ENCODE assay signal across 15 mouse cellular contexts in genomic region chr2:102864695-102865353, GRCm38 (mm10).
"Had no signal": no experiment of that assay in that cellular context is flagged by ENCODE, and none has a peak within 500 bp of the region (broad histone marks: within the 10 kb centered on the region; RNA-seq: fewer than 3 reads in every experiment).

No protein-coding gene starts in this region.

- H3K4me1 ChIP-seq: limb, embryonic 10.5 days; neural tube, embryonic 15.5 days had no signal

- H3K27me3 ChIP-seq: kidney, embryonic 15.5 days; liver, embryonic 13.5 days; lung, embryonic 15.5 days; neural tube, embryonic 15.5 days had no signal

- H3K9ac ChIP-seq: kidney, embryonic 15.5 days; liver, embryonic 13.5 days; liver, postnatal 0 days; lung, embryonic 15.5 days; neural tube, embryonic 15.5 days had no signal

- ATAC-seq: liver, postnatal 0 days had no signal

- H3K4me3 ChIP-seq: kidney, embryonic 15.5 days; left cerebral cortex, adult 2 months; limb, embryonic 10.5 days; liver, embryonic 13.5 days; lung, embryonic 15.5 days; myocyte; neural tube, embryonic 15.5 days had no signal

- H3K36me3 ChIP-seq: kidney, embryonic 15.5 days; limb, embryonic 10.5 days; neural tube, embryonic 15.5 days had no signal

- H3K4me2 ChIP-seq: kidney, embryonic 15.5 days; liver, embryonic 13.5 days; lung, embryonic 15.5 days; neural tube, embryonic 15.5 days had no signal

- DNase-seq: kidney, postnatal 14 days; liver, embryonic 13.5 days; liver, postnatal 0 days; lung, postnatal 14 days; midbrain, embryonic 14.5 days; right cerebral cortex, adult 18-20 months; right cerebral cortex, postnatal 25 days; thymus, postnatal 25 days had no signal

- H3K9me3 ChIP-seq: kidney, embryonic 15.5 days; limb, embryonic 10.5 days; liver, embryonic 13.5 days; lung, embryonic 15.5 days; neural tube, embryonic 15.5 days had no signal

- H3K27ac ChIP-seq: kidney, embryonic 15.5 days; left cerebral cortex, adult 2 months; limb, embryonic 10.5 days; liver, embryonic 13.5 days; lung, embryonic 15.5 days; macrophage; neural tube, embryonic 15.5 days had no signal
